Mouse (Mus musculus): ENCODE data around the gene Pyroxd1. TPM values are rescaled to one million over a fixed set of nuclear protein-coding genes. Genes with fewer than 3 reads are reported as not detected.

The Pyroxd1 gene
- total RNA-seq, 2 experiments from 2014 or later = 9.6 to 14.7 TPM

- no peak for DNase-seq
Observed at GRCm38 (mm10) chr6:142369568-142369967, 24.1 kb downstream of the Pyroxd1 start.

- no peak for DNase-seq
Observed at GRCm38 (mm10) chr6:142377081-142377480, 31.6 kb downstream of the Pyroxd1 start.

DNA sequence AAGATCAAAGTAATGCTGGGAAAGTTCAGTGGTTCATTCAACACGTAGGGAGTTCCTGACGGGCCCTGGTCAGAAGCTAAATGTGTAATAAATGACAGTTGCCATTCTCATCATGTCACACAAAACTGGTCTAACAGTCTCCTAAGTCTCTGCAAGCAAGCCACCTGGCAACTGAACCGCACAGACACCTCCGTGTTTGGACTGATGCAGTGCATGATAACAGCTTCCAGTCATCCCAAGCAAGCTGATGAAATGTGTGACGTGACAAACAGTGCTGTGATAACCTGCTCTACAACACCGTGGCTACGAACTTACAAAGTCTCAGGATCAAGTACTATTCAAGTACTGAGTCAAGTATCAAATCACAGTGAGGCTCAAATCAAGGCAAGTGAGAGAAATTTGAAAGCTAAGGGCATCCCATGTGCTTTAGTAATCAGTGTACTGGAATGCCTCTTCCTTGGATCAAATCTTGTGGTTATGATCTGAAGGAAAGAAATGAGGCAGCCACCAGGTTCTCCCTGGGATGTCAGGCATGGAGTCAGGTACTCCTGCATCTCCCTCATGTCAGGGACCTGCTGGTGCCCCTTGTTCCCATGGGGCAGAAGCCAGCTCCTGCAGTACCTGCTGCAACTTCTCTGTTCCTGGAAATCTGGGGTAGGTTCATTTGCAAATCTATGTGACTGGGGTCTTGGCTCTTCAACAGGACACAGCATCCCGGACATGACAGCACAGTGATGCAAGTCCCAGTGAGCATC lies 33.3 kb downstream of the Pyroxd1 start:
- DNase-seq = no peak

DNA sequence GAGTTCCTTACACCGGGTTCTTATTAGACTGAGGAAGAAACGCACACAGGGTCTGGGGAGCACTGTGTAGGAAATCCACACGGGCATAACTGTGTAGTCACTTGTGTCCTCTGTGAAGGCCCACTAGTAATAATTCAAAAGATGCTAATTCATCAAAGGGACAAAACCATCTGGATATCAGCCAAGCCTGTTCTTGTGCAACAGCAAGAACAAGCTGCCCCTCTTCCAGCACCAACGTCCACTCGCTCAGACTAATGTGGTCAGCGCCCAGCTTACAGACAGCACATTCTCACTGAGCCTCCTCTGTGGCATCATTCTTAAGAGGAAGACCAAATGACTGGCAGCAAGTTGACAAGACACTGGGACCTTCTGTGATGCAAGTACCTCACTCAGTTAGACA lies 34.5 kb downstream of the Pyroxd1 start:
- DNase-seq = peak; percentile 26

DNA sequence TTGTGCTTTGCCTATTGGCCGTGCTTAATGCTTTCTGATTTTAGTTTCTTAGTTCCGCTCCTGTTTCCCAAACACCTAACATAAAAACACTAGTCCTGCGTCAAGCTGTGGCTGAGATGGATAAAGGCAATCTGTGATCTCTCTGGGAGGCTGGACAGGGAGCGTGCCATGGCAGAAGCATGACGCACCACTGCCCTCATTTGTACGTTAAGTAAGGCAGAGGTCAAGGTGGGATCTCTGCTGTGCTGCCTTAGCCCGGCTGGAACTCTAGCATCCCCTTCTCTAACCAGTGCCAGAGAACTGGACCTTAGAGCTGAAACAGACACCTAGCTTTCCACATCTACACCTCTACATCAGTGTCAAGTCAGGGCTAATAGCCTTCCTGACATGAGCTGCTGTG lies 36.2 kb downstream of the Pyroxd1 start:
- DNase-seq = no peak

GRCm38 (mm10) chr6:142384521-142384920 lies 39.1 kb downstream of the Pyroxd1 start:
- DNase-seq = no peak

DNA sequence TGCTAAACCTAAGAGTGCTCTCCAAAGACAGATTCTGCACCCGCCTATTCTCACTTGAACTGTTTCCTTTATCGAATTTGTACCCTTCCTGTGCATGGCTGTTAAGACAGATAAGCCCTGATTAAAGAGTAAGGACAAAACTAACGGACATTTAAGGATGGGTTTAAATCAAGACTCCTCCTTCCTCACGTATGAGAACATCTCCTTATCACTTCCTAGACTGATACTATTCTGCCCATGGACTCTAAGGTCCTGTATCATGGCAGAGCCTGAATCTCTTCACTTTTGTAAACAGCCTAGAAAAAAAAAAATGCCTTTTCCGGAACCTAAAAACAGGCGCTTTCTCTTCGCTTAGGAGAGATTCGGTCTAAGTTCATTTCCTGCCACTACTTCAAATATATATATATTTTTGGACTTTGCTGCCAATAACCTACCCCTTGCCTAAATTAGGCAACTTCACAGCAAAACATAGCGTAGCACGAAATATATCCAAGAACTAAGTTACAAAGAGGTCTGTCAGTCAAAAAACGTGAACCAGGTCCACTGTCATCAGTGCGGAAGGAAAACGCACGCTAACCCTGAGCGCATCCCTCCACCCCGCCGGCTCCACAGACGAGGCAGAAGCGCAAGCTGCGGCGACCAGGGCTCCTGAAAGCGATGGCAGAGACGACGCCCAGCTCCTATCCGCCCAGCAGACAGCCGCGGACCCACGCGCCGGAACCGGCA lies 41.0 kb downstream of the Pyroxd1 start:
- DNase-seq = no peak

GRCm38 (mm10) chr6:142387011-142387754 lies 41.7 kb downstream of the Pyroxd1 start, which contains the start of the genes Recql and Golt1b:
Gene Recql (minus strand): TSS chr6:142387087.
Gene Golt1b (plus strand): TSS chr6:142387221.
- DNase-seq = peak; percentile 99

DNA sequence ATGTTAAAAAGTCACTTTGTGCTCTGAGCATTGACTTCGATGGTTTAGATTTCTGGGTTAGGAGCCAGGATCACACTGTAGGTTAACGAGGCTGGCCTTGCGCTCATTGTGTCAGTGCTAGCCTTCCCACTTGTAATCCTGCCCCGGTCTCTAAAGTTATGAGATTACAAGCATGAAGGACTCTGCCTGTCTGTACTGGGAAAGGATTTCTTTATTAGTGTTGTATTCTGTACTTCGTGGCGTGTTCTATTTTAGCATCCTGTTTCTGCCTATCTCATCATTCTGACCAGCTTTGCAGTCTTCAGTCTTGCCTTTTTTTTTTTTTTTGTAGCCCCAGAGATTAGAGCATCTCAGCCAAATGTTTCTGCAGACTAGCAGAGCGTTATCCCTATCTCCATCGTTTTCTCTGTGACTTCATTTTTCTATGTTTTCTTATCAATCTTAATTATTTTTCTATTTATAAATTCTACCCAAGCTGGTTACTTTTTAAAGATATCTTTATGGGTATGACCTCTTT lies 42.4 kb downstream of the Pyroxd1 start:
- DNase-seq = no peak

DNA sequence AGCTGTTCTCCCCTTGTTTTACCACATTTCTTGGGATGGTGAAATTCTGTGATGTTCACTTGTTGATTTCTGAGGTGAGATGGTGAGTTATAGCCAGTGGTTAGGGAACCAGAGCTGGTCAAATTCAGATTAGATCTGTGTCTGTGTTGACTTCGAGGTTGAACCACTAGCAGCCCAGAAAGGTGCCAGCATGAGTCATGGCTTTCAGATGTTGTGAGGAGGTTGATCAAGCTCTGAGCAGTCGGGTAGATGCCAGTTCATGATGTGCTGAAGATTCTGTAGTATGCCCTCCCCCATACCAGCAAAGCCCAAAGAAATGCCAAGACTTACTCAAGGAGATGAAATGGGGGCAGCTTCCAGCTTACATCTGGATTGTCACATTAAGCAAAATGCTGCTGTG lies 43.6 kb downstream of the Pyroxd1 start:
- no peak for DNase-seq

DNA sequence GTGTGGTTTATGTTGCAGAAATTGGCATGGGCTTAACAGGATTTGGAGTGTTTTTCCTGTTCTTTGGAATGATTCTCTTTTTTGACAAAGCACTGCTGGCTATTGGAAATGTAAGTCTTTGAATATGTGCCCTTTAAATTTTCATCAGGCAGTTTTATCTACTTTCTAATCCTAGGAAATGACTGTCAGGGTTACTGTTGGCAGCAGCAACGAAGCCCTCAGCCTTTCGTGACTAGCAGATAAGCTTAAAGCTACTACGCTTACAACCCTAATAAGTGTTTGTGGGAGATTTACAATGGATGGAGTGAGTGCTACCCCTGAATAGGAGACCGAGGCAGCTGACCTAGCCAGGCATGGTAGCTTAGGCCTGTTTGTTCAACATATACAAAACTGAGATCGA lies 46.9 kb downstream of the Pyroxd1 start:
- no peak for DNase-seq

- peak; percentile 47 for DNase-seq
Observed at GRCm38 (mm10) chr6:142394669-142395068, 49.2 kb downstream of the Pyroxd1 start.

- no peak for DNase-seq
Observed at GRCm38 (mm10) chr6:142395756-142396155, 50.3 kb downstream of the Pyroxd1 start.

- DNase-seq = peak; percentile 14
Observed at GRCm38 (mm10) chr6:142411140-142411539, 65.7 kb downstream of the Pyroxd1 start.

Other genes with a start within 250 kb of the Pyroxd1 start
- gene Slco1a6, start 137.1 kb upstream of the Pyroxd1 start, total RNA-seq (2021) = under 1 TPM in 1 of 2 experiments, not detected in 1; 0.76 TPM
- not detected for gene Iapp, start 47.2 kb upstream of the Pyroxd1 start, total RNA-seq (2021)
- gene Slco1a5, start 22.7 kb upstream of the Pyroxd1 start, total RNA-seq (2021) = not detected
- gene Recql, start 41.4 kb downstream of the Pyroxd1 start, total RNA-seq (2021) = 10 to 100 TPM; 13.9 to 17.8 TPM
- 10 to 100 TPM; 32.5 to 35.0 TPM for gene Golt1b, start 41.6 kb downstream of the Pyroxd1 start, total RNA-seq (2021)
- gene Spx, start 67.8 kb downstream of the Pyroxd1 start, total RNA-seq (2021) = under 1 TPM in 1 of 2 experiments, not detected in 1; 0.18 TPM
- gene Gys2, start 127.5 kb downstream of the Pyroxd1 start, total RNA-seq (2021) = 10 to 100 TPM in 1 of 2 experiments, 1 to 10 TPM in 1; 9.9 to 42.7 TPM
- gene Ldhb, start 162.3 kb downstream of the Pyroxd1 start, total RNA-seq (2021) = 100 to 1,000 TPM; 483 to 579 TPM
- 10 to 100 TPM; 22.2 to 23.9 TPM for gene Kcnj8, start 226.0 kb downstream of the Pyroxd1 start, total RNA-seq (2021)